Mouse (Mus musculus): ENCODE measurements at regions not wholly inside any gene's neighbourhood (a gene's known extent, or its start where the extent isn't known, plus 50 kb on each side); places are given as distances from the start of the nearest gene placed in this dataset.

DNA sequence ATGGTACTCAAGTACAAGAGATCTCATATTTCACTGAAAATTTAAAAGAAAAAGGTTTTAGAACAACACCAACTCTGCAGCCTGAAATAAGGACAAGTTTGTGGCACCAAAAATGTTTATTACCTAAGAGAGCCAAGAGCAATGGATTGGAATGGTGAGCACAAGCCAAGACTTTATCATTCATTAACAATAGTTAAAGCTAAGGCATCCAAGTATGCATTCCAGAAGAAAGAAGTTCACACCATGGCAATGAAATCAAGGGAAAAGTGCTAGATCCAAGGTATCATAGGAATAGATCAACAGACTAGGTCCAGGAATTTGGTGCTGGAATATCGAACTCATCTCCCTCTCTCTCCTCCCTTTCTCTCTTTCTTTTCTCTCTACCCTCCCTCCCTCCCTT, 63.8 kb upstream of the P3h2 start:
- no peak for DNase-seq (ENCODE audit: low spot score in 2 of 2)

- DNase-seq (ENCODE audit: low spot score in 2 of 2), result no peak
Measured at GRCm38 (mm10) chr16:26168216-26168615, 62.6 kb upstream of the P3h2 start.

- no peak for DNase-seq (ENCODE audit: low spot score in 2 of 2)
Measured at GRCm38 (mm10) chr16:26164066-26164465, 58.5 kb upstream of the P3h2 start.

GRCm38 (mm10) chr16:26163401-26163800, 57.8 kb upstream of the P3h2 start:
- no peak for DNase-seq (ENCODE audit: low spot score in 2 of 2)

DNA sequence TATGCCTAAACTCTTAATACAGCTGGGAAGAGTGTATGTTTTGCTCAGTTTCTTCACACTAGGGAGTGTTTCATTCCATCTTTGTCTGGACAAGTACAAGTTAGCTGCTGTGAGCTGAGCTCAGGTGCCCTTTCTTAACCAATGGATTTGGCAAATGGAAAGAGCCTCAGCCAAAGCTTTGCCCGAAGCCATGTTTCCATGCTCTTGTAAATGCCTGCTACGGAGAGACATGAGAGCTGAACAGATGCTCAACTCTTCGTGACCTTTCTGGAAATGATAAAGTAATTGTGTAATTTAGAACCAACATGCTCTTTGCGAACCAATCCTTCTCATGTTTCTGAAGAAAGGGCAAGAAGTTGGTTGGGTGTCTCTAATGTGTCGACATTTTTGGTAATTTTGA, 52.0 kb upstream of the P3h2 start:
- DNase-seq (ENCODE audit: low spot score in 2 of 2), result no peak
